Comparison of ENCODE assay signal across 8 mouse cellular contexts in genomic region chr2:130642684-130643369, GRCm38 (mm10). TPM values are rescaled to one million over a fixed set of nuclear protein-coding genes. Genes with fewer than 3 reads are reported as not detected.
A peak's percentile ranks its signal among the peaks of the same experiment; 100 is the strongest.
DNase-seq lines count a peak whose midpoint lies in the region; ATAC-seq and TF ChIP-seq lines count a peak whose summit lies in the region.

Lzts3 (minus strand) TSS chr2:130642803.

- DNase-seq in B cell, adult 2 months = peak; percentile 95 to 96
- peak; percentile 94 for DNase-seq in brain, embryonic 14.5 days (ENCODE audit: low read depth)
- DNase-seq in heart, embryonic 10.5 days (ENCODE audit: low spot score) = peak; percentile 95
- peak; percentile 93 for DNase-seq in midbrain, postnatal 0 days (ENCODE audit: low spot score)
- DNase-seq in spleen, postnatal 14 days (ENCODE audit: low spot score in 2 of 2) = peak; percentile 90 to 92

- H3K27ac ChIP-seq in heart, embryonic 10.5 days = peak within 1 kb of the TSS; percentile 84
- H3K27ac ChIP-seq in kidney, embryonic 15.5 days = peak within 1 kb of the TSS; percentile 60; the same call in 1 of the 2 replicates
- H3K27ac ChIP-seq in limb, embryonic 15.5 days = 0 out of 2 replicates have a peak within 1 kb of the TSS, but pooled peaks have one; percentile 18
- peak within 1 kb of the TSS; percentile 81 for H3K27ac ChIP-seq in midbrain, postnatal 0 days (ENCODE audit: low read depth, low read length)

- peak within 1 kb of the TSS; percentile 77 for H3K4me3 ChIP-seq in heart, embryonic 10.5 days
- H3K4me3 ChIP-seq in kidney, embryonic 15.5 days (replicated peaks) = peak within 1 kb of the TSS; percentile 79
- peak within 1 kb of the TSS; percentile 71 for H3K4me3 ChIP-seq in limb, embryonic 15.5 days
- H3K4me3 ChIP-seq in midbrain, postnatal 0 days (ENCODE audit: low read depth, low read length) = peak within 1 kb of the TSS; percentile 65

- ATAC-seq in erythroblast, adult 5-6 weeks (replicated peaks; ENCODE audit: low FRiP score, poor library complexity, severe bottlenecking) = peak; percentile 95
- peak; percentile 93 for ATAC-seq in kidney, embryonic 15.5 days (replicated peaks; ENCODE audit: low FRiP score)
- ATAC-seq in limb, embryonic 15.5 days (ENCODE audit: insufficient number of reproducible peaks, low FRiP score, low TSS enrichment, low read depth) = peak; percentile 89
- peak; percentile 92 for ATAC-seq in midbrain, postnatal 0 days (ENCODE audit: low FRiP score)

- H3K4me1 ChIP-seq in heart, embryonic 10.5 days = peaks cover 14% of the 10 kb centered on the region
- H3K4me1 ChIP-seq in kidney, embryonic 15.5 days = peaks cover 30% of the 10 kb centered on the region
- peaks cover 20% of the 10 kb centered on the region for H3K4me1 ChIP-seq in limb, embryonic 15.5 days
- peaks cover 10% of the 10 kb centered on the region; the same call in 1 of the 2 replicates for H3K4me1 ChIP-seq in midbrain, postnatal 0 days (ENCODE audit: insufficient read depth, low read length)

- H3K36me3 ChIP-seq in heart, embryonic 10.5 days = peaks cover 6% of the 10 kb centered on the region; the same call in 1 of the 2 replicates
- no peaks in the 10 kb centered on the region for H3K36me3 ChIP-seq in kidney, embryonic 15.5 days
- H3K36me3 ChIP-seq in limb, embryonic 15.5 days = 0 out of 2 replicates have a peak, but pooled peaks cover under 1% of the 10 kb centered on the region
- peaks cover 12% of the 10 kb centered on the region; the same call in 1 of the 2 replicates for H3K36me3 ChIP-seq in midbrain, postnatal 0 days (ENCODE audit: insufficient read depth, low read length)

- peaks cover 43% of the 10 kb centered on the region for H3K27me3 ChIP-seq in heart, embryonic 10.5 days (ENCODE audit: insufficient read depth, poor library complexity, severe bottlenecking)
- H3K27me3 ChIP-seq in kidney, embryonic 15.5 days = peaks cover 4% of the 10 kb centered on the region; the same call in 1 of the 2 replicates
- peaks cover 11% of the 10 kb centered on the region for H3K27me3 ChIP-seq in limb, embryonic 15.5 days
- no peaks in the 10 kb centered on the region for H3K27me3 ChIP-seq in midbrain, postnatal 0 days (ENCODE audit: insufficient read depth, low read length)

- peak within 1 kb of the TSS; percentile 98 for H3K4me2 ChIP-seq in kidney, embryonic 15.5 days
- peak within 1 kb of the TSS; percentile 94 for H3K4me2 ChIP-seq in limb, embryonic 15.5 days
- peak within 1 kb of the TSS; percentile 74 for H3K4me2 ChIP-seq in midbrain, postnatal 0 days (ENCODE audit: low read depth, low read length, poor library complexity, severe bottlenecking)

- no peaks in the 10 kb centered on the region for H3K9me3 ChIP-seq in heart, embryonic 10.5 days
- no peaks in the 10 kb centered on the region for H3K9me3 ChIP-seq in kidney, embryonic 15.5 days (replicated peaks)
- no peaks in the 10 kb centered on the region for H3K9me3 ChIP-seq in limb, embryonic 15.5 days
- H3K9me3 ChIP-seq in midbrain, postnatal 0 days (ENCODE audit: low read length) = no peaks in the 10 kb centered on the region

- peak within 1 kb of the TSS; percentile 74 for H3K9ac ChIP-seq in kidney, embryonic 15.5 days
- H3K9ac ChIP-seq in limb, embryonic 15.5 days = peak within 1 kb of the TSS; percentile 65
- peak within 1 kb of the TSS; percentile 96 for H3K9ac ChIP-seq in midbrain, postnatal 0 days (replicated peaks; ENCODE audit: low read length, poor library complexity, severe bottlenecking)

- peak; percentile 86 for TF ChIP-seq POLR2A in brain, embryonic 14.5 days (IDR thresholded peaks at IDR 0.05; ENCODE audit: borderline replicate concordance, extremely low read depth, insufficient read depth, insufficient read length, poor library complexity, severe bottlenecking)

- TF ChIP-seq CTCF in brain, embryonic 14.5 days (IDR thresholded peaks at IDR 0.05; ENCODE audit: borderline replicate concordance, extremely low read depth, insufficient read depth, insufficient read length) = no peak
- no peak for TF ChIP-seq CTCF in midbrain, postnatal 0 days (IDR thresholded peaks at IDR 0.05)

- 3% methylated on average over 40 of the region's 40 CpGs for WGBS in heart, embryonic 10.5 days
- 3% methylated on average over 40 of the region's 40 CpGs for WGBS in kidney, embryonic 15.5 days
- 3% methylated on average over 33 of the region's 40 CpGs for WGBS in limb, embryonic 15.5 days
- WGBS in midbrain, postnatal 0 days = 3% methylated on average over 31 of the region's 40 CpGs

RNA-seq across cellular contexts. Expression of gene Lzts3, which starts in this region (rescaled TPM):
- polyA plus RNA-seq in brain, embryonic 14.5 days (2012; rRNA removed) = 28.7 and 32.7 TPM in 2 replicates
- total RNA-seq in erythroblast, adult 5-6 weeks (2015; ENCODE audit: low replicate concordance) = not detected in 2 replicates
- total RNA-seq in erythroblast, adult 5-6 weeks (2017; ENCODE audit: low replicate concordance) = 0.43 and 0.84 TPM in 2 replicates
- polyA plus RNA-seq in heart, embryonic 10.5 days (2016; fragmentation: Nextera tagmentation; extraction: Ambion mirVana) = 1.2 and 1.7 TPM in 2 replicates
- polyA plus RNA-seq in kidney, embryonic 15.5 days (2015; fragmentation: Nextera tagmentation; extraction: Ambion mirVana) = 12.2 and 13.0 TPM in 2 replicates
- 4.0 and 4.5 TPM in 2 replicates for polyA plus RNA-seq in limb, embryonic 15.5 days (2015; fragmentation: Nextera tagmentation; extraction: Ambion mirVana)
- 65.9 and 76.6 TPM in 2 replicates for total RNA-seq in midbrain, postnatal 0 days (2014; rRNA removed)
- polyA plus RNA-seq in midbrain, postnatal 0 days (2015; fragmentation: Nextera tagmentation; extraction: Ambion mirVana) = 14.2 and 18.8 TPM in 2 replicates

Comparison
In these comparisons a context has a peak if more than half of its experiments do, and no peak if none do; other contexts are left out.
1. Peak in every context shown above with its lines: DNase-seq, ATAC-seq, H3K4me3 ChIP-seq and H3K27ac ChIP-seq.
2. RNA of gene Lzts3 (total RNA-seq): 65.9 to 76.6 TPM in midbrain, postnatal 0 days; 0.43 to 0.84 TPM in erythroblast, adult 5-6 weeks; every median in the first group is over 10 times any median in the second.
3. Peak in ATAC-seq in erythroblast, adult 5-6 weeks; RNA of the gene not detected or under 1 TPM.
4. H3K27ac ChIP-seq: peak in every context shown above with its lines; median percentile 84 in heart, embryonic 10.5 days; 81 in midbrain, postnatal 0 days; 60 in kidney, embryonic 15.5 days; 18 in limb, embryonic 15.5 days.